Mouse (Mus musculus) stomach, postnatal 0 days (tissue): ENCODE measurements around the gene Sema3e.

ENCODE experiments used
- CTCF ChIP-seq: IDR thresholded peaks from 2 replicates; pipeline ENCODE4 v1.5.1; 2016; ENCODE audit warnings: antibody characterized with exemption, low read depth, mild to moderate bottlenecking, moderate library complexity
- EP300 ChIP-seq: optimal IDR thresholded peaks from 2 replicates; pipeline ENCODE3; 2016; ENCODE audit warnings: antibody characterized with exemption

DNA sequence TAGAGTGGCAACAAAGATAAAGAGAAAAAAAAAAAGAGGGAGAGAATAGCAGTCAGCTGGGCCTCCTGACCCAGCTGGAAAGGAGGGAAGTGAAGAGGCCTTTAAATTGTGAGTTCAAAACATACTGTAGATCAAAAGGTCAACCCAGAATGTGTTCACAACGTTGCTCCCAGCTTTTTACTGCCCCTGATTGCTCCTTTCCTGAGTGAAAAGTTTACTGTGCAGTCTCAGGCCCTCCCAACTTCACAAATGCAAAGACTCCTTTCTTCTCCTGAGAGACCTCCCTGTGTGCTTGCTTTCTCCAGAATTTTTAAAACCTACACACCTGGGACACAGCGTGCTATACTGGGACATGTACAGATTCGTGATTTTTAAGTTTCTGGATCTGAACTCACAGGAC, 8.2 kb downstream of the Sema3e start:
- TF ChIP-seq CTCF = no peak
- TF ChIP-seq EP300 = no peak
